27 mouse cellular contexts compared by ENCODE assay signal in the genomic region with DNA sequence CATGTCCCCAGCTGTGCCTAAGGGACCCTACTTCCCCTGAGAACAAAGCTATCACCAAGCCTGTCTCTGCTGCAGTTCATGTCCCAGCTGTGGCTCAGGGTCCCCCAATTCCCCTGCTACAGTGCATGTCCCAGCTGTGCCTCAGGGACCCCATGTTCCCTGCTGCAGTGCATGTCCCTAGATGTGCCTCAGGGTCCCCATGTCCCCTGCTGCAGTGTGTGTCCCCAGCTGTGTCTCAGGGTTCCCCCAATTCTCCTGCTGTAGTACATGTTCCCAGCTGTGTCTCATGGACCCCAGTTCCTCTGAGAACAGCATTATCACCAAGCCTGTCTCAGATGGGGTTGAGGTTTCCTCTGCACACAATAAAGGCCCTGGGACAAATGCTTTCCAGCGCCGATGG.
DNase-seq lines count a peak whose midpoint lies in the region; ATAC-seq and TF ChIP-seq lines count a peak whose summit lies in the region.
"Had no signal": no experiment of that assay in that cellular context is flagged by ENCODE, and none has a peak within 500 bp of the region (broad histone marks: within the 10 kb centered on the region; RNA-seq: fewer than 3 reads in every experiment).

No protein-coding gene starts in this region.

- no peaks in the 10 kb centered on the region for H3K79me2 ChIP-seq in heart, adult 2 months (replicated peaks; ENCODE audit: control insufficient read depth, insufficient read depth, low read length)

- no peak for TF ChIP-seq EP300 in heart, adult 2 months (IDR thresholded peaks at IDR 0.05; ENCODE audit: insufficient read depth, low read depth, low read length)

- intact Hi-C loops in heart, adult 2 months (cut with DNase I): loop anchor here (5.0 kb wide), 1 partner anchor 384 kb away; the partner anchor contains the start of gene Mn1

- no peak for TF ChIP-seq POLR2A in heart, adult 2 months (IDR thresholded peaks at IDR 0.05; ENCODE audit: insufficient read depth, low read depth, low read length)

- no peaks in the 10 kb centered on the region for H3K9me3 ChIP-seq in heart, embryonic 12.5 days (replicated peaks)
- H3K9me3 ChIP-seq in embryonic facial prominence, embryonic 10.5 days: no peaks in the 10 kb centered on the region
- no peaks in the 10 kb centered on the region for H3K9me3 ChIP-seq in embryonic facial prominence, embryonic 14.5 days (ENCODE audit: control insufficient read depth, low read length)
- no peaks in the 10 kb centered on the region for H3K9me3 ChIP-seq in limb, embryonic 15.5 days
- no peaks in the 10 kb centered on the region for H3K9me3 ChIP-seq in intestine, embryonic 15.5 days
- H3K9me3 ChIP-seq: forebrain, embryonic 13.5 days; kidney, embryonic 15.5 days; liver, embryonic 15.5 days; midbrain, embryonic 12.5 days; neural tube, embryonic 13.5 days had no signal

- H3K4me3 ChIP-seq in heart, adult 2 months: no peak overlapping the region
- no peak overlapping the region for H3K4me3 ChIP-seq in heart, embryonic 12.5 days
- H3K4me3 ChIP-seq in embryonic facial prominence, embryonic 10.5 days: no peak overlapping the region
- no peak overlapping the region for H3K4me3 ChIP-seq in embryonic facial prominence, embryonic 14.5 days (ENCODE audit: low read depth, low read length)
- H3K4me3 ChIP-seq in limb, embryonic 15.5 days: no peak overlapping the region
- H3K4me3 ChIP-seq in intestine, embryonic 15.5 days (replicated peaks): no peak overlapping the region
- H3K4me3 ChIP-seq: erythroblast, embryonic 14.5 days; forebrain, embryonic 13.5 days; kidney, embryonic 15.5 days; liver, embryonic 15.5 days; midbrain, embryonic 12.5 days; neural tube, embryonic 13.5 days had no signal

- ATAC-seq in heart, embryonic 12.5 days (ENCODE audit: insufficient number of reproducible peaks, low FRiP score): no peak
- no peak for ATAC-seq in embryonic facial prominence, embryonic 14.5 days (ENCODE audit: low read depth)
- no peak for ATAC-seq in limb, embryonic 15.5 days (ENCODE audit: insufficient number of reproducible peaks, low FRiP score, low TSS enrichment, low read depth)
- ATAC-seq in intestine, embryonic 15.5 days: no peak
- ATAC-seq: forebrain, embryonic 13.5 days; inflammation-experienced regulatory T-cells, adult 6 months had no signal

- no peak overlapping the region for H3K9ac ChIP-seq in heart, adult 2 months (ENCODE audit: low read depth, low read length)
- H3K9ac ChIP-seq in heart, embryonic 12.5 days: no peak overlapping the region
- no peak overlapping the region for H3K9ac ChIP-seq in embryonic facial prominence, embryonic 14.5 days (ENCODE audit: low read depth, low read length)
- H3K9ac ChIP-seq in limb, embryonic 15.5 days: no peak overlapping the region
- H3K9ac ChIP-seq in intestine, embryonic 15.5 days: no peak overlapping the region
- H3K9ac ChIP-seq: forebrain, embryonic 13.5 days; hindbrain, embryonic 14.5 days; kidney, embryonic 15.5 days; liver, embryonic 15.5 days; lung, embryonic 14.5 days; midbrain, embryonic 12.5 days; neural tube, embryonic 13.5 days had no signal

- no peaks in the 10 kb centered on the region for H3K27me3 ChIP-seq in heart, adult 2 months (ENCODE audit: control insufficient read depth, insufficient read depth, low read length)
- H3K27me3 ChIP-seq in heart, embryonic 12.5 days (replicated peaks): peaks cover 15% of the 10 kb centered on the region
- H3K27me3 ChIP-seq in embryonic facial prominence, embryonic 10.5 days (replicated peaks; ENCODE audit: low read depth, poor library complexity, severe bottlenecking): no peaks in the 10 kb centered on the region; the same call in 1 of the 2 replicates
- H3K27me3 ChIP-seq in embryonic facial prominence, embryonic 14.5 days (replicated peaks; ENCODE audit: control insufficient read depth, insufficient read depth, low read length): no peaks in the 10 kb centered on the region
- 0 out of 2 replicates have a peak, but pooled peaks cover 7% of the 10 kb centered on the region for H3K27me3 ChIP-seq in limb, embryonic 15.5 days
- no peaks in the 10 kb centered on the region for H3K27me3 ChIP-seq in intestine, embryonic 15.5 days (replicated peaks)
- H3K27me3 ChIP-seq: liver, embryonic 15.5 days had no signal

- DNase-seq in heart, adult 2 months: peak; percentile 7 to 21
- DNase-seq in embryonic facial prominence, embryonic 10.5 days (ENCODE audit: low spot score): no peak
- no peak for DNase-seq in embryonic facial prominence, embryonic 14.5 days (ENCODE audit: low spot score)
- DNase-seq in left cerebral cortex, adult 11 months (ENCODE audit: low spot score): no peak
- DNase-seq: adrenal gland, postnatal 25 days; cerebellum, adult 18-20 months; cerebellum, postnatal 10 days; gastrocnemius, postnatal 25 days; kidney, adult 18-20 months; kidney, postnatal 36 days; left cerebral cortex, postnatal 4 days; lung, embryonic 14.5 days; lung, postnatal 14 days; right cerebral cortex, postnatal 25 days; spleen, adult 18-20 months; thymus, postnatal 14 days had no signal

- peak overlapping the region; percentile 79 for H3K27ac ChIP-seq in heart, adult 2 months
- no peak overlapping the region for H3K27ac ChIP-seq in heart, embryonic 12.5 days (ENCODE audit: poor library complexity, severe bottlenecking)
- peak overlapping the region; percentile 90 for H3K27ac ChIP-seq in embryonic facial prominence, embryonic 10.5 days (replicated peaks)
- H3K27ac ChIP-seq in embryonic facial prominence, embryonic 14.5 days (replicated peaks; ENCODE audit: low read depth, low read length): peak overlapping the region; percentile 85; the same call in 1 of the 2 replicates
- 0 out of 2 replicates have a peak overlapping the region, but pooled peaks have one; percentile 92 for H3K27ac ChIP-seq in limb, embryonic 15.5 days
- no peak overlapping the region for H3K27ac ChIP-seq in intestine, embryonic 15.5 days
- H3K27ac ChIP-seq: forebrain, embryonic 13.5 days; hindbrain, embryonic 14.5 days; liver, embryonic 15.5 days; midbrain, embryonic 12.5 days; neural tube, embryonic 13.5 days had no signal

- peaks cover 13% of the 10 kb centered on the region for H3K4me1 ChIP-seq in heart, adult 2 months (ENCODE audit: control insufficient read depth, insufficient read depth, low read length)
- H3K4me1 ChIP-seq in heart, embryonic 12.5 days (replicated peaks): peaks cover 17% of the 10 kb centered on the region
- peaks cover 56% of the 10 kb centered on the region for H3K4me1 ChIP-seq in embryonic facial prominence, embryonic 10.5 days
- peaks cover 36% of the 10 kb centered on the region for H3K4me1 ChIP-seq in embryonic facial prominence, embryonic 14.5 days (ENCODE audit: control insufficient read depth, insufficient read depth, low read length)
- H3K4me1 ChIP-seq in limb, embryonic 15.5 days: peaks cover 54% of the 10 kb centered on the region
- peaks cover 10% of the 10 kb centered on the region for H3K4me1 ChIP-seq in intestine, embryonic 15.5 days (replicated peaks)

- no peak for TF ChIP-seq CTCF in heart, adult 2 months (IDR thresholded peaks at IDR 0.05)

- H3K36me3 ChIP-seq in heart, adult 2 months (ENCODE audit: control insufficient read depth, insufficient read depth, low read length): no peaks in the 10 kb centered on the region
- H3K36me3 ChIP-seq in heart, embryonic 12.5 days: no peaks in the 10 kb centered on the region
- no peaks in the 10 kb centered on the region for H3K36me3 ChIP-seq in embryonic facial prominence, embryonic 10.5 days (replicated peaks)
- H3K36me3 ChIP-seq in embryonic facial prominence, embryonic 14.5 days (ENCODE audit: control insufficient read depth, insufficient read depth, low read length): no peaks in the 10 kb centered on the region
- no peaks in the 10 kb centered on the region for H3K36me3 ChIP-seq in limb, embryonic 15.5 days
- no peaks in the 10 kb centered on the region for H3K36me3 ChIP-seq in intestine, embryonic 15.5 days
- H3K36me3 ChIP-seq: kidney, embryonic 15.5 days; liver, embryonic 15.5 days; midbrain, embryonic 12.5 days; neural tube, embryonic 13.5 days had no signal

- no peak overlapping the region for H3K4me2 ChIP-seq in heart, embryonic 12.5 days
- H3K4me2 ChIP-seq in embryonic facial prominence, embryonic 14.5 days (ENCODE audit: low read depth, low read length): no peak overlapping the region
- H3K4me2 ChIP-seq in limb, embryonic 15.5 days: no peak overlapping the region
- H3K4me2 ChIP-seq in intestine, embryonic 15.5 days (replicated peaks): no peak overlapping the region
- H3K4me2 ChIP-seq: forebrain, embryonic 13.5 days; hindbrain, embryonic 14.5 days; kidney, embryonic 15.5 days; liver, embryonic 15.5 days; lung, embryonic 14.5 days; midbrain, embryonic 12.5 days; neural tube, embryonic 13.5 days had no signal

- 51% methylated on average over 2 of the region's 2 CpGs for WGBS in heart, adult 2 months
- 64% methylated on average over 2 of the region's 2 CpGs for WGBS in heart, embryonic 12.5 days
- 77% methylated on average over 2 of the region's 2 CpGs for WGBS in embryonic facial prominence, embryonic 10.5 days
- WGBS in embryonic facial prominence, embryonic 14.5 days: 51% methylated on average over 2 of the region's 2 CpGs
- WGBS in limb, embryonic 15.5 days: 60% methylated on average over 2 of the region's 2 CpGs
- WGBS in intestine, embryonic 15.5 days: 76% methylated on average over 2 of the region's 2 CpGs

Comparison
In these comparisons a context has a peak if more than half of its experiments do, and no peak if none do; other contexts are left out.
1. H3K27ac ChIP-seq: peak in heart, adult 2 months (single experiment), embryonic facial prominence, embryonic 10.5 days (single experiment), embryonic facial prominence, embryonic 14.5 days (single experiment) and limb, embryonic 15.5 days (single experiment); none in heart, embryonic 12.5 days (single experiment) and intestine, embryonic 15.5 days (single experiment).
2. DNase-seq: peak in heart, adult 2 months (2 of 2); none in embryonic facial prominence, embryonic 10.5 days (single experiment), embryonic facial prominence, embryonic 14.5 days (single experiment) and left cerebral cortex, adult 11 months (single experiment).